Mouse (Mus musculus): ENCODE measurements around the gene Atp6v1g2. TPM values are rescaled to one million over a fixed set of nuclear protein-coding genes. Genes with fewer than 3 reads are reported as not detected.

The Atp6v1g2 gene
- polyA plus RNA-seq, 1 experiment from 2014 or later, result 2.9 TPM

DNA sequence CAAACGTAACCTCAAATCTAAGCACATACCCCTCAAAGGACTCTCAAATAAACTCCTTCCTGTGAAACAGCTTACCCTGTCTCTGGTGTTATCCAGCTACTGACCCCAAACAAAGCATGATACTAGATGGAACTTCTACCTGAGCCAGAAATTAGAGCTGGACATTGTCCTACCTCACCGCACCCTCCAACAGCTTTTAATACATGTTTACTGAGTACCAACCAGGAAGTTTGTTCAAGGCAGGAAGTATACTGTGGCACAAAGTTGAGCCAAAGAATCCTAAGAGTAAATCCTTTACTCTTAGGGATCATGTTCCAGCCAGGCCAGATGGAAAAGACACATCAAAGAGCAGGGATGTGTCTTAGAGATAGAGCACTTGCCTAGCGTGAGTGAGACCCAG, 22.9 kb upstream of the Atp6v1g2 start:
- 69% methylated on average over 3 of the region's 3 CpGs for WGBS
- Histone ChIP-seq H3K36me3 (ENCODE audit: control insufficient read depth, insufficient read depth, low read length) (no peaks in the 10 kb centered on the region), H3K27me3 (replicated peaks; ENCODE audit: control insufficient read depth, insufficient read depth, low read length) (no peaks in the 10 kb centered on the region), H3K9ac (ENCODE audit: low read depth, low read length) (no peak overlapping the region), H3K4me3 (ENCODE audit: low read depth, low read length) (no peak overlapping the region), H3K27ac (ENCODE audit: low read depth, low read length) (no peak overlapping the region), H3K4me1 (replicated peaks; ENCODE audit: control insufficient read depth, insufficient read depth, low read length) (peaks cover 2% of the 10 kb centered on the region; the same call in 1 of the 2 replicates), H3K4me2 (no peak overlapping the region), H3K9me3 (ENCODE audit: control insufficient read depth, low read length) (no peaks in the 10 kb centered on the region)
- no peak for ATAC-seq (replicated peaks; ENCODE audit: low FRiP score)
- DNase-seq (ENCODE audit: low spot score), result no peak

DNA sequence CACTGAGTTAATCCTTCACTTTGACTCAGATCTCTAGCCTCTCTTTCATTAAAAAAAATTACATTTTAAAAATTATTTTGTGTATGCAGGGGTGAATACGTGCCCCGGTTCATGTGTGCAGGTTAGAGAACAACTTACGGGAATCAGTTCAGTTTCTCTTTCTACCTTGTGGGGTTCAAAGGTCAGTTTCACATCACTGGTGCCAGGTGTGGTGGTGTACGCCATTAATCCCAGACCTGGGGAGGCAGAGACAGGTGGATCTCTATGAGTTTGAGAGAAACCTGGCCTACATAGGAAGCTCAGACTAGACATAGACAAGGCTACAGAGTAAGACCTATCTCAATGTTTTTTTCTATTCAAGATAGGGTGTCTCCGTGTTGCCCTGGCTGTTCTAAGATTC, 20.4 kb upstream of the Atp6v1g2 start:
- Histone ChIP-seq H3K9me3 (ENCODE audit: control insufficient read depth, low read length) (no peaks in the 10 kb centered on the region), H3K27ac (ENCODE audit: low read depth, low read length) (no peak overlapping the region), H3K36me3 (ENCODE audit: control insufficient read depth, insufficient read depth, low read length) (no peaks in the 10 kb centered on the region), H3K9ac (ENCODE audit: low read depth, low read length) (no peak overlapping the region), H3K4me3 (ENCODE audit: low read depth, low read length) (no peak overlapping the region), H3K4me1 (replicated peaks; ENCODE audit: control insufficient read depth, insufficient read depth, low read length) (peaks cover 2% of the 10 kb centered on the region; the same call in 1 of the 2 replicates), H3K4me2 (no peak overlapping the region), H3K27me3 (replicated peaks; ENCODE audit: control insufficient read depth, insufficient read depth, low read length) (no peaks in the 10 kb centered on the region)
- ATAC-seq (replicated peaks; ENCODE audit: low FRiP score) (no peak), DNase-seq (ENCODE audit: low spot score) (no peak)
- 85% methylated on average over 5 of the region's 5 CpGs for WGBS

DNA sequence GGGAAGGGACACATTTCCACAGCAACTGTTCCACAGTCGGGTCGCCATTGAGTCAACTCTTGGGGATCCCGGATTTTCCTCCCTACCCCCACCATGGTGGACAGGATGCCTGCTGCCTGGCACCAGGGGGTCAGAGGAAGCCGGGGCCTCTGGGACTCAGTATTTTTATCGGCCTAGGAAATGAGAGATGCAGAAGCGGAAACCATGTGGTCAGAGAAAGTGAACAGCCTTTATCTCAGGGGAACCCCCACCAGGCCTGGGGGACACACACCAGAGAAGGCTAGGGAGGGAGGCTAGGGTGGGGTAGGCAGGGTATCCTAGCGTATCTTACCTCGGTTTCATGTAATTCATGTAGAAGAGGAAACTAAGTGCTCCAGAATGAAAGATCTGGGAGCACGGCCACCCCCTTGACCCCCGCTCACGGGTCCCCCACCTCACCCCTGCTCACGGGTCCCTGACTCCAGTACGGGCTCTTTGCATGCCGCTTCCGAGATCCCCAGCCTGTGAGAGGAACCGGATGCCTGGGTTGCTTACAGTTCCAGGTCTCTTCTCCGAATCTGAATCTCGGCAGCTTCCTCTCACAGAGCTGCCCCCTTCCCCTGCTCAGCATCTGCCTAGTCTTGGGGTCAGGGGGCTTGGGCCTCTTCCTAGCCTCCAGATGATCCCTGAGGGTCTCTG, 14.8 kb upstream of the Atp6v1g2 start:
- H3K9ac ChIP-seq (ENCODE audit: low read depth, low read length), result no peak overlapping the region
- H3K27ac ChIP-seq (ENCODE audit: low read depth, low read length), result 0 out of 2 replicates have a peak overlapping the region, but pooled peaks have one; percentile 3
- H3K36me3 ChIP-seq (ENCODE audit: control insufficient read depth, insufficient read depth, low read length), result peaks cover 14% of the 10 kb centered on the region; the same call in 1 of the 2 replicates
- H3K27me3 ChIP-seq (replicated peaks; ENCODE audit: control insufficient read depth, insufficient read depth, low read length), result no peaks in the 10 kb centered on the region
- H3K4me2 ChIP-seq, result peak overlapping the region; percentile 22
- H3K9me3 ChIP-seq (ENCODE audit: control insufficient read depth, low read length), result no peaks in the 10 kb centered on the region
- H3K4me1 ChIP-seq (replicated peaks; ENCODE audit: control insufficient read depth, insufficient read depth, low read length), result peaks cover 11% of the 10 kb centered on the region
- 43% methylated on average over 18 of the region's 18 CpGs for WGBS
- no peak for DNase-seq (ENCODE audit: low spot score)
- peak overlapping the region; percentile 8; the same call in 1 of the 2 replicates for H3K4me3 ChIP-seq (ENCODE audit: low read depth, low read length)
- peak; percentile 49; the same call in 1 of the 2 replicates for ATAC-seq (replicated peaks; ENCODE audit: low FRiP score)

DNA sequence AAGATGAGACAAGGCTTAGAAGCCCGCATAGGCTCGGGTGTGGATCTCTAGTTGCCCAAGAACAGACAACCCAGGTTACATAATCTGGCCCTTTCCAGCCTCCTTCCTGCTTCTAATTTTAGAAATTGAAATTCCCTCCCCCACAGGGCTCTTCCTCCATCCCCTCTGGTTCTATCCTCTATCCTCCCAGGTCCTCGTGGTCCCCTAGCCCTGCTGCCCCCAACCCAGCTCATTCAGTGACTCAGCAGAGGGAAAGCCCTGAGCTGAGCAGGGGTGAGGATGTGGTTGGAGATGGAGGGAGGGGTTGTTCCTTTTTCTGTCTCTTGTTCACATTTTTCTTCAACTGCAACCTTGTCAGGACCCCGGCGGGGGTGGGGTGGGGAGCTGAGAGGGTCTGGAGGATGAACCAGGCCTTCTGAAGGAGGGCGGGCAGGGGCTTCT, 13.8 kb upstream of the Atp6v1g2 start:
- ATAC-seq (replicated peaks; ENCODE audit: low FRiP score), result no peak
- no peak overlapping the region for H3K4me3 ChIP-seq (ENCODE audit: low read depth, low read length)
- peaks cover 14% of the 10 kb centered on the region; the same call in 1 of the 2 replicates for H3K36me3 ChIP-seq (ENCODE audit: control insufficient read depth, insufficient read depth, low read length)
- DNase-seq (ENCODE audit: low spot score), result no peak
- 38% methylated on average over 6 of the region's 6 CpGs for WGBS
- no peaks in the 10 kb centered on the region for H3K27me3 ChIP-seq (replicated peaks; ENCODE audit: control insufficient read depth, insufficient read depth, low read length)
- H3K4me1 ChIP-seq (replicated peaks; ENCODE audit: control insufficient read depth, insufficient read depth, low read length), result peaks cover 11% of the 10 kb centered on the region
- H3K27ac ChIP-seq (ENCODE audit: low read depth, low read length), result 0 out of 2 replicates have a peak overlapping the region, but pooled peaks have one; percentile 22
- no peaks in the 10 kb centered on the region for H3K9me3 ChIP-seq (ENCODE audit: control insufficient read depth, low read length)
- no peak overlapping the region for H3K9ac ChIP-seq (ENCODE audit: low read depth, low read length)
- no peak overlapping the region for H3K4me2 ChIP-seq

DNA sequence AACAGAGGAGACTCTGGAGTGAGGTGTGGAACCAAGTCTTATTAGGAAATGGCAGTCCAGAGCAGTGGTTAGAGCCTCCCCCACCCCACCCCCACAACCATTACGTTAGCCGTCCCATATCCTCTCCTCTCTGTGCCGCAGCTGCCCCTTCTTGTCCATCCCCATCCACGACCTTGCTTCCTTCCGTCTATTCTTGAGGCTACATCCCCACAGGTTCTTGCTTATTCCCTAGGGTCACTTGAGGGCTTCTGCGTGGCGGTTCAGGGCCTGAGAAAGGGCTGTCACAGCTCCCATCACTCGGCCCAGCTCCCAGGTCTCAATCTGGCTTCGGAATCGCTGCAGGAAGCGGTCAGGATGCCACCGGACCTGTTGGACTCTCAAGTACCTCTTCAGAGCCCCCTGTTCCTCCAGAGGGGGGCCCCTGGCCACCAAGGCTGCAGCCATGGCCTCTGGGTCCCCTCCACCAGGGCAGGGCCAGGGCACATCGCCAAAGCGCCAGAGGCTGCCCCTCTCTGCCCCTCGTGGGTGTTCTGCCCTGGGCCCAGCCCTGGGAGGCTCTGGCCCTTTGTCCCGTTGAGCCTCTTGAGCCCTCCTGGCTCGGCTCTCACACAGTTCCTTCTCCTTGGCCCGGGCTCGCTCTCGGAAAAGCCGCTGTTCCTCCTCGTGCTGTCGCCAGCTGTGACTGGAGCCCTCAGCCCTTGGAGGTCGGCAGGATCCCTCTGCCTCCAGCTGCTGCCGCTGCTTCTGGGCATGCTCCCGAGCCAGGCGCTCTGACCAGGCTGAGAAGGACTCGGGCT, 13.1 kb upstream of the Atp6v1g2 start, which contains the start of gene Gm16181:
Gene Gm16181, plus strand, starts transcription at position 679 of the 797 bp plus-strand sequence.
- peak within 1 kb of the TSS; percentile 32; the same call in 1 of the 2 replicates for H3K27ac ChIP-seq (ENCODE audit: low read depth, low read length)
- no peak for DNase-seq (ENCODE audit: low spot score)
- no peaks in the 10 kb centered on the region for H3K27me3 ChIP-seq (replicated peaks; ENCODE audit: control insufficient read depth, insufficient read depth, low read length)
- no peak within 1 kb of the TSS for H3K4me2 ChIP-seq
- peaks cover 19% of the 10 kb centered on the region; the same call in 1 of the 2 replicates for H3K36me3 ChIP-seq (ENCODE audit: control insufficient read depth, insufficient read depth, low read length)
- no peak within 1 kb of the TSS for H3K4me3 ChIP-seq (ENCODE audit: low read depth, low read length)
- H3K9me3 ChIP-seq (ENCODE audit: control insufficient read depth, low read length), result no peaks in the 10 kb centered on the region
- H3K4me1 ChIP-seq (replicated peaks; ENCODE audit: control insufficient read depth, insufficient read depth, low read length), result peaks cover 11% of the 10 kb centered on the region
- no peak within 1 kb of the TSS for H3K9ac ChIP-seq (ENCODE audit: low read depth, low read length)
- ATAC-seq (replicated peaks; ENCODE audit: low FRiP score), result no peak
- 72% methylated on average over 28 of the region's 28 CpGs for WGBS

DNA sequence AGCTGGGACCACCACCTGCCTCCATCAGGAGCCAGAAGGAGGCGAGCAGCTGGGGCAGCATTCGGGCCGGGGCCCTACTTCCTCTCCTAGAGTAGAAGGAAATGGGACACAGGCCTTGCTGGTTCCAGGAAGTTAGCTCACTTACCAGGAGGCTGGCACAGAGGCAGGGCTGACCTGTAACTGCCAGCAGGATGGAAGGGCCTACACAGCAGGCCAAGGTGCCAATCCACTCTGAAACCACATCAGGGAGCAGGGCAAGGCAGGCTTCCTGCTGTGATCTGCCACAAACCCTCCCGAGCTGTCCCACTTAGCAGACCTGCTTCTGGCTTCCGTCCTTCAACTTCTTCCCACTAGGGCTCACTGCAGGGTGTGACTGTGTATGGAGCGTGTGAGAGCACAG, 11.2 kb upstream of the Atp6v1g2 start:
- DNase-seq (ENCODE audit: low spot score) (no peak), ATAC-seq (replicated peaks; ENCODE audit: low FRiP score) (no peak)
- WGBS, result 62% methylated on average over 6 of the region's 6 CpGs
- Histone ChIP-seq H3K9me3 (ENCODE audit: control insufficient read depth, low read length) (no peaks in the 10 kb centered on the region), H3K36me3 (ENCODE audit: control insufficient read depth, insufficient read depth, low read length) (peaks cover 20% of the 10 kb centered on the region; the same call in 1 of the 2 replicates), H3K4me1 (replicated peaks; ENCODE audit: control insufficient read depth, insufficient read depth, low read length) (peaks cover 11% of the 10 kb centered on the region), H3K27me3 (replicated peaks; ENCODE audit: control insufficient read depth, insufficient read depth, low read length) (no peaks in the 10 kb centered on the region), H3K27ac (ENCODE audit: low read depth, low read length) (0 out of 2 replicates have a peak overlapping the region, but pooled peaks have one; percentile 22), H3K4me3 (ENCODE audit: low read depth, low read length) (no peak overlapping the region), H3K9ac (ENCODE audit: low read depth, low read length) (no peak overlapping the region), H3K4me2 (no peak overlapping the region)

DNA sequence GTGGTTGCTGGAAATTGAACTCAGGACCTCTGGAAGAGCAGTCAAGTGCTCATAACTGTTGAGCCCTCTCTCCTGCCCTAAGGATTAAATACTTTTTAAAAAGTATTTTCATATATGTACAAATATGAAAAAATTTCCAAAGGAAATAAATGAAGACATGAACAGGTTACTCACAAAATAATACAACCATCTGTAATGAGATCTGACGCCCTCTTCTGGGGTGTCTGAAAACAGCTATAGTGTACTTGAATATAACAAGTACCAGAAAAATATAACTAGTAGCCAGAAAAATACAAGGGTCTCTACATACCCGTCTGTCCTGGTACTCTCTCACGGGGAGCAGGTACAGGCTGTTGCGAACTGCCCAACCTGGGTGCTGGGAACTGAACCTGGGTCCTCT, 8.8 kb upstream of the Atp6v1g2 start:
- Histone ChIP-seq H3K9me3 (ENCODE audit: control insufficient read depth, low read length) (no peaks in the 10 kb centered on the region), H3K4me2 (no peak overlapping the region), H3K27ac (ENCODE audit: low read depth, low read length) (no peak overlapping the region), H3K27me3 (replicated peaks; ENCODE audit: control insufficient read depth, insufficient read depth, low read length) (no peaks in the 10 kb centered on the region), H3K4me3 (ENCODE audit: low read depth, low read length) (no peak overlapping the region), H3K4me1 (replicated peaks; ENCODE audit: control insufficient read depth, insufficient read depth, low read length) (peaks cover 11% of the 10 kb centered on the region), H3K9ac (ENCODE audit: low read depth, low read length) (no peak overlapping the region), H3K36me3 (ENCODE audit: control insufficient read depth, insufficient read depth, low read length) (peaks cover 23% of the 10 kb centered on the region; the same call in 1 of the 2 replicates)
- ATAC-seq (replicated peaks; ENCODE audit: low FRiP score), result no peak
- DNase-seq (ENCODE audit: low spot score), result no peak
- 89% methylated on average over 4 of the region's 4 CpGs for WGBS

DNA sequence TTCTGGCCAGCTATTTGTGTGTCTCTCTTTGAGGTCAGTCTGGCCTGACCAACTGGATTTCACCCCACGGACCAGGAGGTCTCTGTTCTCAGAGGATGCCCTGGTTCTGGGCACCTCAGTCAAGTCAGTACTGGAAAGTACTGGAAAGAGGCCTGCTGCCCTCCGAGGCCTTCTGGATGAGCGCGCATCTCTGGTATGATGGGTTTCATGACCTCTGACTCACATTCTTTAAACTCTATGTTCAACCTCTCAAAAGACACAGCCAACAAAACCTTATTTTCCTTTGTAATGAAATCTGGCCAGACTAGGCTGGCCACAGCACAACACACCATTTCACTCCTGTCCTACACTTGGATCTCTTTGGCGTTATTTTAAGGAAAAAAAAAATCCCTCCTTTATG, 8.0 kb upstream of the Atp6v1g2 start:
- DNase-seq (ENCODE audit: low spot score) (no peak), ATAC-seq (replicated peaks; ENCODE audit: low FRiP score) (no peak)
- WGBS, result 91% methylated on average over 5 of the region's 5 CpGs
- Histone ChIP-seq H3K4me3 (ENCODE audit: low read depth, low read length) (no peak overlapping the region), H3K9me3 (ENCODE audit: control insufficient read depth, low read length) (no peaks in the 10 kb centered on the region), H3K9ac (ENCODE audit: low read depth, low read length) (no peak overlapping the region), H3K4me1 (replicated peaks; ENCODE audit: control insufficient read depth, insufficient read depth, low read length) (peaks cover 8% of the 10 kb centered on the region), H3K27me3 (replicated peaks; ENCODE audit: control insufficient read depth, insufficient read depth, low read length) (no peaks in the 10 kb centered on the region), H3K36me3 (ENCODE audit: control insufficient read depth, insufficient read depth, low read length) (peaks cover 19% of the 10 kb centered on the region; the same call in 1 of the 2 replicates), H3K4me2 (no peak overlapping the region), H3K27ac (ENCODE audit: low read depth, low read length) (no peak overlapping the region)
